In the genomic region with DNA sequence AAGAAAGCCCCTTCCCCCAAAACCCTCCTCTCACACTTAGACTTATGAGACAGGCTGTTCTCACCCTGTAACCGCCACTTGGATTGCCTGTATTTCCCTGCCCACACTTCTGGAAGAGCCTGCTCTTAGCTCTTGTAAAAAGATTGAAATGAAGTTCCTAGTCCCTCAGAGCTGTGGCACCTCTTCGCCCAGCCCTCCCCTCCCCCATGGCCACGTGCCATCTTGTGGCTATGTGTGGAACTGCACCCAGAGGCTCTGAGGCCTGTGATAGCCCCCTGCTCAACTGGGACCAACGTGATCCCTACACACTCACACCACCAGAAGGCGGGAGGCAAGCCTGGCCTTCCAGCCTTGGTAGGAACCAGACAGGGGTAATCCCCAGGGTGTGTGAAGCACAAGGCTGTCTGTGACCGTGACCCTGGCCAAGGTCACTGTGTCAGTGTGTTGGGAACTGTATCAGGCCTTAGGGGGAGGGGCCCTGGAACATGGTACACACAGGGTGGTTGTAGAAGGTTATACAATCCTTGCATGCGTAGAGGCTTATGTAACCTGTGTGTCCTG, we compare ENCODE assay signal across 8 mouse cellular contexts. TPM values are rescaled to one million over a fixed set of nuclear protein-coding genes. Genes with fewer than 3 reads are reported as not detected.
DNase-seq lines count a peak whose midpoint lies in the region; ATAC-seq and TF ChIP-seq lines count a peak whose summit lies in the region.

No protein-coding gene starts in this region.

- H3K9ac ChIP-seq in MEL (ENCODE audit: control insufficient read depth, low read depth, low read length, poor library complexity, severe bottlenecking): peak overlapping the region; percentile 22; the same call in 1 of the 2 replicates

- peak; percentile 86 for DNase-seq in MEL (ENCODE audit: low read depth, low spot score)
- DNase-seq in heart, postnatal 36 days: peak; percentile 73 to 77
- DNase-seq in kidney, postnatal 4 days: peak; percentile 86 to 90
- DNase-seq in lung, postnatal 4 days: peak; percentile 83 to 90
- DNase-seq in right cerebral cortex, adult 2 months (ENCODE audit: low spot score in 2 of 2): peak; percentile 56 to 59
- DNase-seq in urinary bladder, postnatal 36 days (ENCODE audit: low spot score in 2 of 2): no peak

- no peaks in the 10 kb centered on the region for H3K9me3 ChIP-seq in MEL (replicated peaks; ENCODE audit: insufficient read depth, low read length)

- peak; percentile 48 for TF ChIP-seq RAD21 in MEL (IDR thresholded peaks at IDR 0.05; ENCODE audit: low read depth, low read length)

- 0 out of 2 replicates have a peak overlapping the region, but pooled peaks have one; percentile 15 for H3K27ac ChIP-seq in MEL (ENCODE audit: control insufficient read depth, low read depth, low read length)
- H3K27ac ChIP-seq in bone marrow, adult 2 months (ENCODE audit: control insufficient read depth, insufficient read depth, low read depth, low read length, poor library complexity): 0 out of 2 replicates have a peak overlapping the region, but pooled peaks have one; percentile 37

- peaks cover 48 to 56% of the 10 kb centered on the region in 2 experiments for H3K4me1 ChIP-seq in MEL (ENCODE audit: control insufficient read depth in 1 of 2, insufficient read depth in 2 of 2, low read length in 2 of 2)
- H3K4me1 ChIP-seq in bone marrow, adult 2 months (ENCODE audit: control insufficient read depth, insufficient read depth, low read length): peaks cover 10% of the 10 kb centered on the region

- TF ChIP-seq CTCF in MEL (IDR thresholded peaks at IDR 0.05 in 2 of 3, conservative IDR thresholded peaks at IDR 0.05 in 1 of 3; ENCODE audit: control insufficient read depth in 1 of 3, insufficient read depth in 1 of 3, low read depth in 2 of 3, low read length in 3 of 3, poor library complexity in 1 of 3, severe bottlenecking in 1 of 3): peak; percentile 92 to 95 (median 95)
- peak; percentile 90 for TF ChIP-seq CTCF in bone marrow, adult 2 months (IDR thresholded peaks at IDR 0.05; ENCODE audit: control insufficient read depth, insufficient read depth, low read length)

- no peaks in the 10 kb centered on the region for H3K27me3 ChIP-seq in MEL (ENCODE audit: control insufficient read depth in 1 of 2, insufficient read depth in 2 of 2, low read length in 2 of 2)

- no peak for TF ChIP-seq POLR2A in MEL (IDR thresholded peaks at IDR 0.05; ENCODE audit: control insufficient read depth in 1 of 2, insufficient read depth in 1 of 2, low read depth in 1 of 2, low read length in 2 of 2, poor library complexity in 1 of 2)
- TF ChIP-seq POLR2A in bone marrow, adult 2 months (IDR thresholded peaks at IDR 0.05; ENCODE audit: borderline replicate concordance, control insufficient read depth, low read depth, low read length): no peak

- WGBS in bone marrow, adult 2 months: 17% methylated on average over 7 of the region's 7 CpGs

- peak in 1 of 2 experiments; percentile 54; a peak in 2 of 4 replicates for TF ChIP-seq EP300 in MEL (IDR thresholded peaks at IDR 0.05; ENCODE audit: low read depth in 1 of 2, low read length in 2 of 2)

- H3K4me3 ChIP-seq in MEL (ENCODE audit: control insufficient read depth in 1 of 2, insufficient read depth in 1 of 2, low read depth in 2 of 2, low read length in 2 of 2): no peak overlapping the region
- no peak overlapping the region for H3K4me3 ChIP-seq in bone marrow, adult 2 months (replicated peaks; ENCODE audit: control insufficient read depth, low read depth, low read length)

- peak; percentile 69 for ATAC-seq in erythroblast, adult 5-6 weeks (replicated peaks; ENCODE audit: low FRiP score, poor library complexity, severe bottlenecking)

- intact Hi-C loops in heart, postnatal 36 days (cut with DNase I): loop anchor here (1.0 kb wide), 1 partner anchor 12 kb away; no protein-coding TSS in a partner anchor

- H3K36me3 ChIP-seq in MEL (ENCODE audit: control insufficient read depth in 1 of 2, insufficient read depth in 2 of 2, low read length in 2 of 2): peaks cover 0 to 46% of the 10 kb centered on the region in 2 experiments; a peak in 3 of 4 replicates

- H3K79me2 ChIP-seq in MEL (ENCODE audit: control insufficient read depth, insufficient read depth, low read length, poor library complexity): peaks cover 6% of the 10 kb centered on the region

TF ChIP-seq in MEL, 35 proteins besides CTCF, POLR2A, EP300 and RAD21 (continues in another document):
- TF ChIP-seq POLR2AphosphoS5 (IDR thresholded peaks at IDR 0.05; ENCODE audit: borderline replicate concordance, low read depth, low read length) (no peak), MAFK (IDR thresholded peaks at IDR 0.05; ENCODE audit: borderline replicate concordance, low read depth, low read length) (no peak), TCF12 (IDR thresholded peaks at IDR 0.05; ENCODE audit: low read depth, low read length) (0 out of 2 replicates have a peak, but pooled peaks have one; percentile 16), CHD1 (IDR thresholded peaks at IDR 0.05; ENCODE audit: low read depth, low read length) (no peak), NRF1 (IDR thresholded peaks at IDR 0.05; ENCODE audit: insufficient read depth, low read depth, low read length, poor library complexity, severe bottlenecking) (no peak), UBTF (IDR thresholded peaks at IDR 0.05; ENCODE audit: borderline replicate concordance, insufficient read depth, low read depth, low read length) (no peak), BHLHE40 (IDR thresholded peaks at IDR 0.05; ENCODE audit: borderline replicate concordance, low read depth, low read length) (peak; percentile 78), NELFE (IDR thresholded peaks at IDR 0.05; ENCODE audit: low read depth, low read length) (no peak), MXI1 (IDR thresholded peaks at IDR 0.05; ENCODE audit: low read depth, low read length) (peak; percentile 55), ZMIZ1 (IDR thresholded peaks at IDR 0.05; ENCODE audit: low read depth, low read length) (no peak), GABPA (IDR thresholded peaks at IDR 0.05; ENCODE audit: low read depth, low read length) (no peak), MYC (IDR thresholded peaks at IDR 0.05; ENCODE audit: low read depth, low read length) (peak; percentile 60), CHD2 (IDR thresholded peaks at IDR 0.05; ENCODE audit: low read length) (peak; percentile 90), TAL1 (IDR thresholded peaks at IDR 0.05; ENCODE audit: low read length) (no peak), ELF1 (IDR thresholded peaks at IDR 0.05; ENCODE audit: low read depth, low read length) (0 out of 2 replicates have a peak, but pooled peaks have one; percentile 45), MAZ (IDR thresholded peaks at IDR 0.05; ENCODE audit: low read depth, low read length) (peak; percentile 97), ZNF384 (IDR thresholded peaks at IDR 0.05; ENCODE audit: low read depth, low read length) (0 out of 2 replicates have a peak, but pooled peaks have one; percentile 14)

RNA-seq across cellular contexts. Expression of a gene that starts 14.3 kb away (rescaled TPM):
- 22.0 and 29.6 TPM in 2 replicates for total RNA-seq in MEL (2012; rRNA removed)
- 10 to 100 TPM in 1 of 2 experiments, not detected in 1; 50.9 TPM for polyA plus RNA-seq in MEL (2012; ENCODE audit: insufficient read depth in 1 of 2, insufficient read length in 2 of 2, low read depth in 1 of 2, low replicate concordance in 2 of 2, missing spikeins in 1 of 2)
- polyA plus RNA-seq in bone marrow, adult 2 months (2011; ENCODE audit: insufficient read depth, insufficient read length, low replicate concordance, missing spikeins): 27.5 and 35.4 TPM in 2 replicates
- total RNA-seq in erythroblast, adult 5-6 weeks (2015; ENCODE audit: low replicate concordance): 1.9 and 5.0 TPM in 2 replicates
- 4.3 and 8.1 TPM in 2 replicates for total RNA-seq in erythroblast, adult 5-6 weeks (2017; ENCODE audit: low replicate concordance)
- 100 to 1,000 TPM; 100 to 111 TPM for total RNA-seq in heart, postnatal 36 days (2021)

RNA-seq across cellular contexts. Expression of a gene that starts 20.4 kb away (rescaled TPM):
- total RNA-seq in MEL (2012; rRNA removed): 1.9 and 2.0 TPM in 2 replicates
- polyA plus RNA-seq in MEL (2012; ENCODE audit: insufficient read depth in 1 of 2, insufficient read length in 2 of 2, low read depth in 1 of 2, low replicate concordance in 2 of 2, missing spikeins in 1 of 2): 1 to 10 TPM in 1 of 2 experiments, not detected in 1; 5.6 TPM
- 2.4 and 4.8 TPM in 2 replicates for polyA plus RNA-seq in bone marrow, adult 2 months (2011; ENCODE audit: insufficient read depth, insufficient read length, low replicate concordance, missing spikeins)
- not detected in 2 replicates for total RNA-seq in erythroblast, adult 5-6 weeks (2015; ENCODE audit: low replicate concordance)
- 0.26 and 0.42 TPM in 2 replicates for total RNA-seq in erythroblast, adult 5-6 weeks (2017; ENCODE audit: low replicate concordance)
- total RNA-seq in heart, postnatal 36 days (2021): 100 to 1,000 TPM; 104 to 107 TPM

RNA-seq across cellular contexts. Expression of a gene that starts 25.5 kb away (rescaled TPM):
- 37.5 and 41.4 TPM in 2 replicates for total RNA-seq in MEL (2012; rRNA removed)
- 10 to 100 TPM in 1 of 2 experiments, not detected in 1; 89.8 TPM for polyA plus RNA-seq in MEL (2012; ENCODE audit: insufficient read depth in 1 of 2, insufficient read length in 2 of 2, low read depth in 1 of 2, low replicate concordance in 2 of 2, missing spikeins in 1 of 2)
- 26.7 and 28.7 TPM in 2 replicates for polyA plus RNA-seq in bone marrow, adult 2 months (2011; ENCODE audit: insufficient read depth, insufficient read length, low replicate concordance, missing spikeins)
- total RNA-seq in erythroblast, adult 5-6 weeks (2015; ENCODE audit: low replicate concordance): 8.8 and 17.3 TPM in 2 replicates
- 10.3 and 17.6 TPM in 2 replicates for total RNA-seq in erythroblast, adult 5-6 weeks (2017; ENCODE audit: low replicate concordance)
- total RNA-seq in heart, postnatal 36 days (2021): 10 to 100 TPM; 45.2 to 52.7 TPM

RNA-seq across cellular contexts. Expression of a gene that starts 40.6 kb away (rescaled TPM):
- 35.0 and 37.1 TPM in 2 replicates for total RNA-seq in MEL (2012; rRNA removed)
- polyA plus RNA-seq in MEL (2012; ENCODE audit: insufficient read depth in 1 of 2, insufficient read length in 2 of 2, low read depth in 1 of 2, low replicate concordance in 2 of 2, missing spikeins in 1 of 2): 10 to 100 TPM in 1 of 2 experiments, not detected in 1; 49.4 TPM
- 46.7 and 69.9 TPM in 2 replicates for polyA plus RNA-seq in bone marrow, adult 2 months (2011; ENCODE audit: insufficient read depth, insufficient read length, low replicate concordance, missing spikeins)
- 30.3 and 42.7 TPM in 2 replicates for total RNA-seq in erythroblast, adult 5-6 weeks (2015; ENCODE audit: low replicate concordance)
- 26.1 and 26.3 TPM in 2 replicates for total RNA-seq in erythroblast, adult 5-6 weeks (2017; ENCODE audit: low replicate concordance)
- total RNA-seq in heart, postnatal 36 days (2021): 10 to 100 TPM; 74.4 to 75.3 TPM

RNA-seq across cellular contexts. Expression of a gene that starts 50.0 kb away (rescaled TPM):
- 18.2 and 20.9 TPM in 2 replicates for total RNA-seq in MEL (2012; rRNA removed)
- polyA plus RNA-seq in MEL (2012; ENCODE audit: insufficient read depth in 1 of 2, insufficient read length in 2 of 2, low read depth in 1 of 2, low replicate concordance in 2 of 2, missing spikeins in 1 of 2): 10 to 100 TPM; 58.6 to 61.0 TPM
- 29.3 and 38.5 TPM in 2 replicates for polyA plus RNA-seq in bone marrow, adult 2 months (2011; ENCODE audit: insufficient read depth, insufficient read length, low replicate concordance, missing spikeins)
- 20.0 and 23.6 TPM in 2 replicates for total RNA-seq in erythroblast, adult 5-6 weeks (2015; ENCODE audit: low replicate concordance)
- total RNA-seq in erythroblast, adult 5-6 weeks (2017; ENCODE audit: low replicate concordance): 15.7 and 26.5 TPM in 2 replicates
- 10 to 100 TPM; 26.1 to 26.2 TPM for total RNA-seq in heart, postnatal 36 days (2021)

Comparison
In these comparisons a context has a peak if more than half of its experiments do, and no peak if none do; other contexts are left out.
1. DNase-seq: peak in MEL (single experiment), heart, postnatal 36 days (2 of 2), kidney, postnatal 4 days (2 of 2), lung, postnatal 4 days (2 of 2) and right cerebral cortex, adult 2 months (2 of 2); none in urinary bladder, postnatal 36 days (0 of 2).
2. RNA of a gene that starts 20.4 kb away (total RNA-seq): 104 to 107 TPM in heart, postnatal 36 days; 1.9 to 2.0 TPM in MEL and 0.26 to 0.42 TPM in erythroblast, adult 5-6 weeks; every median in the first group is over 10 times any median in the second.